In the genomic region with DNA sequence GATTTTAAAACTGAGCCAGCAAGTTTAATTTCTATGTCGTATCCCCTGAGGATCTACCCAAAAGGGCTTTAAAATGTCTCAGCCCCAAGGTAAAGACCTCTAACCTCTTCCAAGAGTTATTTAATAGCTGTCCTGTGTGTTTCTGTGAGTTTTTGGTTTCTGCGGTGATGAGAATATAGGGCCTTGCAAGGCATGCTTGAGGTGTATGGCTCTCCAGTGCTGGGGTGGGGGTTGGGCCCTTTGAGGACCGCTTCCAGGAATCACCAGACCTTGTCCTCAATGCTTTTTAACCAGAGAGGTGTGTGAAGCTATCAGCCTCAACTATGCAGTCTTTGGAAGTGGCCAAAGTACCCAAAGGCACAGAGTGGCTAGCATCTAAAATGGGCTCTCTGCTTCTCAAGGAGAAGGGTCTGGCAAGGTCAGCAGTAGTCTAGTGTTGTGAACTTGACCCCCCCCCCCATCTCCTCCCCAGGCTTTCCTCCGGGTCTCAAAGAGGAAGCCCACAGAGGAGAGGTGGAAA, we compare ENCODE assay signal across 17 mouse cellular contexts. TPM values are rescaled to one million over a fixed set of nuclear protein-coding genes. Genes with fewer than 3 reads are reported as not detected.
DNase-seq lines count a peak whose midpoint lies in the region; ATAC-seq and TF ChIP-seq lines count a peak whose summit lies in the region.
"Had no signal": no experiment of that assay in that cellular context is flagged by ENCODE, and none has a peak within 500 bp of the region (broad histone marks: within the 10 kb centered on the region; RNA-seq: fewer than 3 reads in every experiment).

No protein-coding gene starts in this region.

- H3K4me3 ChIP-seq in layer of hippocampus, adult 2 months, result no peak overlapping the region
- peak overlapping the region; percentile 60 for H3K4me3 ChIP-seq in forebrain, embryonic 14.5 days (ENCODE audit: low read depth, low read length)
- H3K4me3 ChIP-seq in hindbrain, postnatal 0 days (ENCODE audit: low read length), result no peak overlapping the region
- no peak overlapping the region for H3K4me3 ChIP-seq in neural tube, embryonic 13.5 days
- H3K4me3 ChIP-seq in stomach, postnatal 0 days (ENCODE audit: low read depth, low read length), result no peak overlapping the region
- H3K4me3 ChIP-seq: erythroblast, embryonic 14.5 days; myocyte had no signal

- no peak for ATAC-seq in forebrain, embryonic 14.5 days
- ATAC-seq in hindbrain, postnatal 0 days, result no peak
- ATAC-seq in neural tube, embryonic 13.5 days (ENCODE audit: low read depth), result no peak
- no peak for ATAC-seq in stomach, postnatal 0 days (ENCODE audit: low FRiP score, low TSS enrichment)
- ATAC-seq: CD4-positive, CD25-positive, alpha-beta regulatory T cell, adult 4 months had no signal

- WGBS in forebrain, embryonic 14.5 days, result 5% methylated on average over 4 of the region's 4 CpGs
- 31% methylated on average over 4 of the region's 4 CpGs for WGBS in hindbrain, postnatal 0 days
- 8% methylated on average over 4 of the region's 4 CpGs for WGBS in neural tube, embryonic 13.5 days
- 10% methylated on average over 4 of the region's 4 CpGs for WGBS in stomach, postnatal 0 days

- no peaks in the 10 kb centered on the region for H3K9me3 ChIP-seq in forebrain, embryonic 14.5 days (replicated peaks; ENCODE audit: control insufficient read depth, low read length)
- H3K9me3 ChIP-seq in hindbrain, postnatal 0 days (ENCODE audit: low read length), result no peaks in the 10 kb centered on the region
- H3K9me3 ChIP-seq in neural tube, embryonic 13.5 days, result no peaks in the 10 kb centered on the region
- H3K9me3 ChIP-seq in stomach, postnatal 0 days (ENCODE audit: control insufficient read depth, low read length), result no peaks in the 10 kb centered on the region

- peak overlapping the region; percentile 95 for H3K9ac ChIP-seq in forebrain, embryonic 14.5 days (ENCODE audit: low read length)
- no peak overlapping the region for H3K9ac ChIP-seq in hindbrain, postnatal 0 days (replicated peaks; ENCODE audit: low read length)
- no peak overlapping the region for H3K9ac ChIP-seq in neural tube, embryonic 13.5 days
- H3K9ac ChIP-seq in stomach, postnatal 0 days (ENCODE audit: low read length), result no peak overlapping the region
- H3K9ac ChIP-seq: liver, embryonic 14.5 days had no signal

- peak overlapping the region; percentile 87 for H3K4me2 ChIP-seq in forebrain, embryonic 14.5 days (ENCODE audit: low read length)
- H3K4me2 ChIP-seq in hindbrain, postnatal 0 days (ENCODE audit: low read depth, low read length), result peak overlapping the region; percentile 24; the same call in 1 of the 2 replicates
- H3K4me2 ChIP-seq in neural tube, embryonic 13.5 days, result peak overlapping the region; percentile 80
- no peak overlapping the region for H3K4me2 ChIP-seq in stomach, postnatal 0 days (replicated peaks; ENCODE audit: low read depth)
- H3K4me2 ChIP-seq: heart, embryonic 11.5 days had no signal

- no peak for TF ChIP-seq CTCF in layer of hippocampus, adult 2 months (conservative IDR thresholded peaks at IDR 0.05)
- no peak for TF ChIP-seq CTCF in hindbrain, postnatal 0 days (IDR thresholded peaks at IDR 0.05; ENCODE audit: low read depth)
- TF ChIP-seq CTCF in stomach, postnatal 0 days (IDR thresholded peaks at IDR 0.05; ENCODE audit: low read depth), result no peak

- no peaks in the 10 kb centered on the region for H3K27me3 ChIP-seq in forebrain, embryonic 14.5 days (replicated peaks; ENCODE audit: control insufficient read depth, insufficient read depth, low read length)
- peaks cover 6% of the 10 kb centered on the region; the same call in 1 of the 2 replicates for H3K27me3 ChIP-seq in hindbrain, postnatal 0 days (ENCODE audit: insufficient read depth, low read length)
- peaks cover 55% of the 10 kb centered on the region for H3K27me3 ChIP-seq in neural tube, embryonic 13.5 days
- H3K27me3 ChIP-seq in stomach, postnatal 0 days (ENCODE audit: control insufficient read depth, insufficient read depth, low read length), result peaks cover 32% of the 10 kb centered on the region

- no peak for TF ChIP-seq EP300 in stomach, postnatal 0 days (optimal IDR thresholded peaks at IDR 0.05)

- peaks cover 51% of the 10 kb centered on the region for H3K4me1 ChIP-seq in forebrain, embryonic 14.5 days (ENCODE audit: control insufficient read depth, insufficient read depth, low read length)
- no peaks in the 10 kb centered on the region; the same call in 1 of the 2 replicates for H3K4me1 ChIP-seq in hindbrain, postnatal 0 days (ENCODE audit: insufficient read depth, low read length)
- H3K4me1 ChIP-seq in neural tube, embryonic 13.5 days (replicated peaks), result peaks cover 87% of the 10 kb centered on the region
- H3K4me1 ChIP-seq in stomach, postnatal 0 days (replicated peaks; ENCODE audit: control insufficient read depth, insufficient read depth), result no peaks in the 10 kb centered on the region

- DNase-seq in layer of hippocampus, adult 2 months (ENCODE audit: low spot score in 2 of 2), result no peak
- no peak for DNase-seq in layer of hippocampus, postnatal 25 days (ENCODE audit: extremely low spot score in 1 of 2, low spot score in 1 of 2)
- DNase-seq in forebrain, embryonic 14.5 days (ENCODE audit: low spot score), result peak; percentile 33
- no peak for DNase-seq in hindbrain, postnatal 0 days (ENCODE audit: low spot score)
- no peak for DNase-seq in MN1 (ENCODE audit: low spot score)
- no peak for DNase-seq in stomach, postnatal 0 days (ENCODE audit: low spot score)
- DNase-seq: cerebellum, postnatal 14 days; lung, postnatal 36 days; retina, postnatal 1 day; spleen, adult 18-20 months had no signal

- H3K27ac ChIP-seq in layer of hippocampus, adult 2 months, result peak overlapping the region; percentile 49; the same call in 1 of the 2 replicates
- peak overlapping the region; percentile 78 for H3K27ac ChIP-seq in forebrain, embryonic 14.5 days (ENCODE audit: low read depth, low read length)
- H3K27ac ChIP-seq in hindbrain, postnatal 0 days, result no peak overlapping the region
- H3K27ac ChIP-seq in neural tube, embryonic 13.5 days (replicated peaks), result no peak overlapping the region
- no peak overlapping the region for H3K27ac ChIP-seq in stomach, postnatal 0 days (replicated peaks)
- H3K27ac ChIP-seq: liver, embryonic 14.5 days had no signal

- peaks cover 10% of the 10 kb centered on the region for H3K36me3 ChIP-seq in forebrain, embryonic 14.5 days (ENCODE audit: control insufficient read depth, insufficient read depth, low read length)
- no peaks in the 10 kb centered on the region for H3K36me3 ChIP-seq in hindbrain, postnatal 0 days (ENCODE audit: insufficient read depth, low read length)
- H3K36me3 ChIP-seq in neural tube, embryonic 13.5 days, result no peaks in the 10 kb centered on the region
- no peaks in the 10 kb centered on the region for H3K36me3 ChIP-seq in stomach, postnatal 0 days (ENCODE audit: control insufficient read depth, insufficient read depth, low read length)

RNA-seq across cellular contexts. Expression of a gene that starts 12.1 kb away (rescaled TPM):
- total RNA-seq in layer of hippocampus, adult 2 months (2021), result 10 to 100 TPM; 60.7 to 66.4 TPM
- 10 to 100 TPM; 61.7 to 72.6 TPM for total RNA-seq in layer of hippocampus, postnatal 25 days (2021)
- polyA plus RNA-seq in forebrain, embryonic 14.5 days (2014; fragmentation: Nextera tagmentation; extraction: Ambion mirVana), result 28.9 and 35.3 TPM in 2 replicates
- total RNA-seq in hindbrain, postnatal 0 days (2014; rRNA removed), result 30.7 and 37.3 TPM in 2 replicates
- polyA plus RNA-seq in hindbrain, postnatal 0 days (2015; fragmentation: Nextera tagmentation; extraction: Ambion mirVana), result 10.3 and 10.6 TPM in 2 replicates
- polyA plus RNA-seq in neural tube, embryonic 13.5 days (2015; fragmentation: Nextera tagmentation; extraction: Ambion mirVana), result 10.5 and 12.2 TPM in 2 replicates
- 0.02 TPM in 1 of 2 replicates, not detected in the other for polyA plus RNA-seq in stomach, postnatal 0 days (2015; fragmentation: Nextera tagmentation; extraction: Ambion mirVana)
- total RNA-seq: hematopoietic stem cell, adult 5-6 weeks had no signal
- polyA plus RNA-seq: erythroblast, embryonic 14.5 days; myocyte had no signal

Comparison
In these comparisons a context has a peak if more than half of its experiments do, and no peak if none do; other contexts are left out.
1. H3K27ac ChIP-seq: peak in layer of hippocampus, adult 2 months (single experiment) and forebrain, embryonic 14.5 days (single experiment); none in hindbrain, postnatal 0 days (single experiment), neural tube, embryonic 13.5 days (single experiment) and stomach, postnatal 0 days (single experiment).
2. RNA of a gene that starts 12.1 kb away (polyA plus RNA-seq): 28.9 to 35.3 TPM in forebrain, embryonic 14.5 days, 10.5 to 12.2 TPM in neural tube, embryonic 13.5 days and 10.3 to 10.6 TPM in hindbrain, postnatal 0 days; 0.02 TPM in stomach, postnatal 0 days; every median in the first group is over 10 times any median in the second.